Mouse (Mus musculus): ENCODE data around the gene Fmnl3.

GRCm38 (mm10) chr15:99343414-99344147, 26.7 kb downstream of the Fmnl3 start:
- no peak for TF ChIP-seq POLR2A (IDR thresholded peaks at IDR 0.05; ENCODE audit: extremely low read depth, insufficient read depth, low read length)
- no peak for TF ChIP-seq CTCF (IDR thresholded peaks at IDR 0.05; ENCODE audit: extremely low read depth, insufficient read depth, low read length)

All from cortical plate, adult 2 months (tissue).